Mouse (Mus musculus): ENCODE results near the gene Aanat. TPM values are rescaled to one million over a fixed set of nuclear protein-coding genes. Genes with fewer than 3 reads are reported as not detected.

The Aanat gene
- polyA plus RNA-seq, 1 experiment from 2014 or later, result not detected

DNA sequence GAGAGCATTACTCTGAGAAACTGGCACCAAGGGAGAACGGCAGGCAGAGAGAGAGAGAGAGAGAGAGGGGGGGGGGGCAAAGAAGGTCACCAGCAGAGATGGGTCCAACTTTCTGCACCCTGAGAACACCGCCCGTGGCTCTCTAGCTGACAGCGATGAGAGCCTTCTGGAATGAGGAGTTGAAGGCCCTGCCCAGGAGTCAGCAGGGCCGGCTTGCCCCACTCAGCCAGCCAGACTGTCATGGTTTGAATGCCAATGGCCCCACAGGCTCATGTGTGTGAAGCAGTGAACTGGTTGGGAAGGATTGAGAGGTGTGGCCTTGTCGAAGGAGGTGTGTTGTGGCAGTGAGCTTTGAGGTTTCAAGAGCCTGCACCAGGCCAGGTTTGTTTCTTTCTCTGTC lies 27.0 kb downstream of the Aanat start:
- H3K4me2 ChIP-seq (replicated peaks; ENCODE audit: low read depth), result no peak overlapping the region
- H3K36me3 ChIP-seq (ENCODE audit: control insufficient read depth, insufficient read depth, low read length), result 0 out of 2 replicates have a peak, but pooled peaks cover 2% of the 10 kb centered on the region
- no peaks in the 10 kb centered on the region for H3K9me3 ChIP-seq (ENCODE audit: control insufficient read depth, low read length)
- no peak overlapping the region for H3K4me3 ChIP-seq (ENCODE audit: low read depth, low read length)
- 89% methylated on average over 6 of the region's 6 CpGs for WGBS
- ATAC-seq (ENCODE audit: low FRiP score, low TSS enrichment) (no peak), DNase-seq (ENCODE audit: low spot score) (no peak)
- H3K27me3 ChIP-seq (ENCODE audit: control insufficient read depth, insufficient read depth, low read length), result no peaks in the 10 kb centered on the region
- no peak for TF ChIP-seq EP300 (optimal IDR thresholded peaks at IDR 0.05)
- no peak for TF ChIP-seq CTCF (IDR thresholded peaks at IDR 0.05; ENCODE audit: low read depth)
- no peak overlapping the region for H3K9ac ChIP-seq (ENCODE audit: low read length)
- no peak overlapping the region for H3K27ac ChIP-seq (replicated peaks)
- H3K4me1 ChIP-seq (replicated peaks; ENCODE audit: control insufficient read depth, insufficient read depth), result peaks cover 3% of the 10 kb centered on the region; the same call in 1 of the 2 replicates

DNA sequence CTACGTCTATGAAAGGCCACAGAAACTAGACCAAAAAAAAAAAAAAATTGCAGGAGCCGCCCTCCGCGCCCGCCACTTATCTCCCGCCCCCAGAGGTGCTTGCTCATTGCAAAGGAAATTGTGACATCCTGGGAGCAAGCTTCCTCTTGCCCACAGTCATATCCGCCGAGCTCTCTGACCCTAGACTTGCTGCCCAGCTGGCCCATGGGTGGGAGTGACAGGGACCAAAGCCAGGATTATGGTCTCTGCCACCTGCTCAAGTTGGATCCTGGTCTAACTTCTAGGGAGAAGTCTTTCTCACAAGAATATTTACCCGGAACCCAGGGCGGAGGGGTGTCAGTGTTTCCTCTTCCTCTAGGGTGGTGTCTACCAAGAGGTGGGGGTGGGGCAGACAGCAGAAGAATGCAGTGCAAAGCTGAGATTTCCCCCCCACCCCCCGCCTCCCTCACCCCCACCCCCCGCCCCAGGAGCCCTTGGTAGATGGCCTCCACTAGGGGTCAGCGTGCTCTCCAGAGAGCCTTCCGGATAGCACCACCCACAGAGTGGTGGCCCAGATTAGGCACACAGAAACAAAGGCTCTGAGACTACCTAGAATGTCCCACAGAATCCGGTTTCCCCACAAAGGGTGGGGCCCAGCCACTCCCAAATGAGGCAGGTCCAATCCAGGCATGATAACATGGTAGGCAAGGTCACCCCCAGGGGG lies 29.7 kb downstream of the Aanat start:
- no peak for TF ChIP-seq EP300 (optimal IDR thresholded peaks at IDR 0.05)
- peak; percentile 55 for TF ChIP-seq CTCF (IDR thresholded peaks at IDR 0.05; ENCODE audit: low read depth)
- Histone ChIP-seq H3K4me3 (ENCODE audit: low read depth, low read length) (no peak overlapping the region), H3K4me2 (replicated peaks; ENCODE audit: low read depth) (peak overlapping the region; percentile 43), H3K9me3 (ENCODE audit: control insufficient read depth, low read length) (no peaks in the 10 kb centered on the region), H3K4me1 (replicated peaks; ENCODE audit: control insufficient read depth, insufficient read depth) (peaks cover 9% of the 10 kb centered on the region; the same call in 1 of the 2 replicates), H3K27me3 (ENCODE audit: control insufficient read depth, insufficient read depth, low read length) (no peaks in the 10 kb centered on the region), H3K36me3 (ENCODE audit: control insufficient read depth, insufficient read depth, low read length) (no peaks in the 10 kb centered on the region), H3K9ac (ENCODE audit: low read length) (peak overlapping the region; percentile 28), H3K27ac (replicated peaks) (peak overlapping the region; percentile 77)
- ATAC-seq (ENCODE audit: low FRiP score, low TSS enrichment), result peak; percentile 82
- 33% methylated on average over 14 of the region's 15 CpGs for WGBS
- DNase-seq (ENCODE audit: low spot score), result peak; percentile 82

GRCm38 (mm10) chr11:116616438-116617118 lies 30.3 kb downstream of the Aanat start:
- DNase-seq (ENCODE audit: low spot score), result no peak
- peaks cover 14% of the 10 kb centered on the region for H3K4me1 ChIP-seq (replicated peaks; ENCODE audit: control insufficient read depth, insufficient read depth)
- no peaks in the 10 kb centered on the region for H3K9me3 ChIP-seq (ENCODE audit: control insufficient read depth, low read length)
- WGBS, result 66% methylated on average over 10 of the region's 10 CpGs
- TF ChIP-seq CTCF (IDR thresholded peaks at IDR 0.05; ENCODE audit: low read depth) (no peak), EP300 (optimal IDR thresholded peaks at IDR 0.05) (no peak)
- no peak for ATAC-seq (ENCODE audit: low FRiP score, low TSS enrichment)
- H3K4me3 ChIP-seq (ENCODE audit: low read depth, low read length), result no peak overlapping the region
- no peak overlapping the region for H3K4me2 ChIP-seq (replicated peaks; ENCODE audit: low read depth)
- no peak overlapping the region; the same call in 1 of the 2 replicates for H3K9ac ChIP-seq (ENCODE audit: low read length)
- peak overlapping the region; percentile 77 for H3K27ac ChIP-seq (replicated peaks)
- no peaks in the 10 kb centered on the region for H3K27me3 ChIP-seq (ENCODE audit: control insufficient read depth, insufficient read depth, low read length)
- no peaks in the 10 kb centered on the region for H3K36me3 ChIP-seq (ENCODE audit: control insufficient read depth, insufficient read depth, low read length)

DNA sequence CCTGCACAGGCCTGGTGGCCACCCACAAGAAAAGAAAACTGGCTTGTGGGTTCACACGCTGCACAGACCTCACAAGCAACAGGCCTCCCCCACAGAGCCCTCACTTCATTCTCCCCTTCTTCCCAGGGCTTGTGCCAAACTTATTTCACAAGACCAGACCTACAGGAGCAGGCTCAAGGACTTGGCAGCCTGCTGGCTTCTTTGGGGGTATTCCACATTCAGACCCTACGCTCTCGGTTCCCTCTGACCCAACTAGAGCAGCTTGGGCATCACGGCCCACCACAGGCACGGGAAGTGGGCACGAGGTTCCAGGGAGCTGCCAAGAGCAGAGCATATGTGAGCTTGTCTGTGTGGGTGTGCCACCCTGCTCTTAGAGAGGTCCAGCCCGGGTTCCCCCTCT lies 31.4 kb downstream of the Aanat start:
- 71% methylated on average over 7 of the region's 7 CpGs for WGBS
- H3K4me3 ChIP-seq (ENCODE audit: low read depth, low read length), result no peak overlapping the region
- no peak overlapping the region for H3K9ac ChIP-seq (ENCODE audit: low read length)
- H3K36me3 ChIP-seq (ENCODE audit: control insufficient read depth, insufficient read depth, low read length), result no peaks in the 10 kb centered on the region
- peaks cover 14% of the 10 kb centered on the region for H3K4me1 ChIP-seq (replicated peaks; ENCODE audit: control insufficient read depth, insufficient read depth)
- H3K27me3 ChIP-seq (ENCODE audit: control insufficient read depth, insufficient read depth, low read length), result no peaks in the 10 kb centered on the region
- no peak for TF ChIP-seq EP300 (optimal IDR thresholded peaks at IDR 0.05)
- no peak for TF ChIP-seq CTCF (IDR thresholded peaks at IDR 0.05; ENCODE audit: low read depth)
- H3K4me2 ChIP-seq (replicated peaks; ENCODE audit: low read depth), result no peak overlapping the region
- 0 out of 2 replicates have a peak overlapping the region, but pooled peaks have one; percentile 18 for H3K27ac ChIP-seq (replicated peaks)
- H3K9me3 ChIP-seq (ENCODE audit: control insufficient read depth, low read length), result no peaks in the 10 kb centered on the region
- ATAC-seq (ENCODE audit: low FRiP score, low TSS enrichment) (no peak), DNase-seq (ENCODE audit: low spot score) (no peak)

GRCm38 (mm10) chr11:116618666-116619065 lies 32.4 kb downstream of the Aanat start:
- peaks cover 14% of the 10 kb centered on the region for H3K4me1 ChIP-seq (replicated peaks; ENCODE audit: control insufficient read depth, insufficient read depth)
- no peak for TF ChIP-seq EP300 (optimal IDR thresholded peaks at IDR 0.05)
- TF ChIP-seq CTCF (IDR thresholded peaks at IDR 0.05; ENCODE audit: low read depth), result no peak
- 96% methylated on average over 7 of the region's 7 CpGs for WGBS
- no peak overlapping the region for H3K4me2 ChIP-seq (replicated peaks; ENCODE audit: low read depth)
- no peak overlapping the region for H3K4me3 ChIP-seq (ENCODE audit: low read depth, low read length)
- no peaks in the 10 kb centered on the region for H3K27me3 ChIP-seq (ENCODE audit: control insufficient read depth, insufficient read depth, low read length)
- H3K27ac ChIP-seq (replicated peaks), result no peak overlapping the region
- DNase-seq (ENCODE audit: low spot score) (no peak), ATAC-seq (ENCODE audit: low FRiP score, low TSS enrichment) (no peak)
- H3K9me3 ChIP-seq (ENCODE audit: control insufficient read depth, low read length), result no peaks in the 10 kb centered on the region
- H3K36me3 ChIP-seq (ENCODE audit: control insufficient read depth, insufficient read depth, low read length), result no peaks in the 10 kb centered on the region
- no peak overlapping the region for H3K9ac ChIP-seq (ENCODE audit: low read length)

DNA sequence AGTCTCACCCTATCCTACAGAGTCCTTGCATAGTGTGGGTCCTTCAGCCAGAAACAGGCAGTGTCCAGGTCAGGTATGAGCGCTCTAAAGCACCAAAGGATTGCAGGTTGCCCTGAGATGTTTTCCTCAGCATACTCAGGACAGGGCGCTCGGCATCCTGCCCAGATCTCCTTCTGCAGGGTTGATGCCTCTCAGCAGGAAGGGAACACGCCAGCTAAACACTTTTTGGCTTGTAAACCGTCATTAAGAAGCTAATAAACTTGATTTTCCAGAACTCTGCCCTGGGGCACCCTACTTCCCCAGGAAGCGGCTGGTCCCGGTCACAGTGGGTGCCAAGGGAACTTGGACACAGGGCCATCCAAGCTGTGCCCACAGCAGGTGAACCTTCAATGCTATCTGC lies 32.9 kb downstream of the Aanat start:
- Histone ChIP-seq H3K27ac (replicated peaks) (no peak overlapping the region), H3K36me3 (ENCODE audit: control insufficient read depth, insufficient read depth, low read length) (no peaks in the 10 kb centered on the region), H3K4me2 (replicated peaks; ENCODE audit: low read depth) (no peak overlapping the region), H3K27me3 (ENCODE audit: control insufficient read depth, insufficient read depth, low read length) (no peaks in the 10 kb centered on the region), H3K4me1 (replicated peaks; ENCODE audit: control insufficient read depth, insufficient read depth) (peaks cover 14% of the 10 kb centered on the region), H3K4me3 (ENCODE audit: low read depth, low read length) (no peak overlapping the region), H3K9me3 (ENCODE audit: control insufficient read depth, low read length) (no peaks in the 10 kb centered on the region), H3K9ac (ENCODE audit: low read length) (no peak overlapping the region)
- DNase-seq (ENCODE audit: low spot score), result no peak
- ATAC-seq (ENCODE audit: low FRiP score, low TSS enrichment), result no peak
- WGBS, result 84% methylated on average over 7 of the region's 7 CpGs
- no peak for TF ChIP-seq EP300 (optimal IDR thresholded peaks at IDR 0.05)
- no peak for TF ChIP-seq CTCF (IDR thresholded peaks at IDR 0.05; ENCODE audit: low read depth)

All from stomach, postnatal 0 days (tissue).